Mouse (Mus musculus): ENCODE measurements at regions not wholly inside any gene's neighbourhood (a gene's known extent, or its start where the extent isn't known, plus 50 kb on each side); places are given as distances from the start of the nearest gene placed in this dataset.

GRCm38 (mm10) chr5:74830646-74831045 is 127.9 kb upstream of the Lnx1 start:
- no peak for TF ChIP-seq CTCF (IDR thresholded peaks at IDR 0.05; ENCODE audit: low read depth)
- no peak for TF ChIP-seq EP300 (IDR thresholded peaks at IDR 0.05; ENCODE audit: low read depth)

Data from heart, postnatal 0 days (tissue).